Mouse (Mus musculus): ENCODE measurements around the gene Atp5j. TPM values are rescaled to one million over a fixed set of nuclear protein-coding genes. Genes with fewer than 3 reads are reported as not detected.

Atp5j gene
- polyA plus RNA-seq, 1 experiment from 2014 or later: 862 TPM

DNA sequence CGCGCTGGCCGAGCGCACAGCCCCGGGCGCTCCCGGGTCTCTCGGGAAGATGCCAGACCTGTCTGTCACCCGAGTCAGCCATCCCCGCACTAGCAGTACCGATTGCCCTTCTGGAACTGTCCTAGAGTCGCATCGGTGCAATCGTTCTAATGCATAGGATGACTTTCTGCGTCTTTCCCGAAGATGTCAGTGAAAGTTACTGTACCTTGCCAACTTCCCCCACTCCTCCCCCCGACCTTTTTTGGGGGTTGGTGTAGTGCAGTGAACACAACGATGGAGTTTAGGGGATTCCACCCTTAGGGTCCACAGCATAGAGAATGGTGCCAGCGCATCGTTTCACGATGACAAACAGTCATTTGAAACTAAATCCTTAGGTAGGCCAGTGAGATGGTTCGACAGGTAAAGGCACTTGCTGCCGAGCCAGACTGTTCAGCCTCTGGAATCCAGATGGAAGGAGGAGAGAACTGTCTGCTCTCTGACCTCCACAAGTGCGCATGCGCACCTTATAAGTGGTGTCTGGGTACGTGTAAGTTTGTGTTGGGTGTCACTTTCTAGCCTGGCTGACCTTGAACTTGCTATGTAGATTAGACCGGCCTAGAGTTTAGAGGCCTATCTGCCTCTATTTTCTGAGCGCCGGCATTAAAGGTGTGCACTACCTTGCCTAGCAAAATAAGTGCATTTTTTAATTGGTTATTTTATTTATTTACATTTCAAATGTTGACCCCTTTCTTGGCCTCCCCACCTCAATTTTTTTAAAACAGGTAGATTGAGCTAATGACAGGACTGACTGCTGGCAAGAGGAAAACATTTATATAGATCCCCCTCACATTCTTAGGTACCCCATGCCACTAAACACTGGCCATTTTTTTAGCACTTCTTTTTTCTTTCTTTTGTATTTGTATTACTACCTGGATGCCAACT lies 658 bp upstream of the Atp5j start:
- peaks cover 19% of the 10 kb centered on the region for H3K36me3 ChIP-seq
- WGBS: 11% methylated on average over 29 of the region's 29 CpGs
- H3K9ac ChIP-seq: peak overlapping the region; percentile 96
- H3K4me3 ChIP-seq: peak overlapping the region; percentile 94
- H3K27me3 ChIP-seq: no peaks in the 10 kb centered on the region
- H3K4me1 ChIP-seq (replicated peaks): peaks cover 36% of the 10 kb centered on the region
- H3K9me3 ChIP-seq: no peaks in the 10 kb centered on the region
- H3K4me2 ChIP-seq: peak overlapping the region; percentile 85
- peak overlapping the region; percentile 98 for H3K27ac ChIP-seq (replicated peaks)
- ATAC-seq (ENCODE audit: low read depth): peak; percentile 2; the same call in 1 of the 2 replicates

DNA sequence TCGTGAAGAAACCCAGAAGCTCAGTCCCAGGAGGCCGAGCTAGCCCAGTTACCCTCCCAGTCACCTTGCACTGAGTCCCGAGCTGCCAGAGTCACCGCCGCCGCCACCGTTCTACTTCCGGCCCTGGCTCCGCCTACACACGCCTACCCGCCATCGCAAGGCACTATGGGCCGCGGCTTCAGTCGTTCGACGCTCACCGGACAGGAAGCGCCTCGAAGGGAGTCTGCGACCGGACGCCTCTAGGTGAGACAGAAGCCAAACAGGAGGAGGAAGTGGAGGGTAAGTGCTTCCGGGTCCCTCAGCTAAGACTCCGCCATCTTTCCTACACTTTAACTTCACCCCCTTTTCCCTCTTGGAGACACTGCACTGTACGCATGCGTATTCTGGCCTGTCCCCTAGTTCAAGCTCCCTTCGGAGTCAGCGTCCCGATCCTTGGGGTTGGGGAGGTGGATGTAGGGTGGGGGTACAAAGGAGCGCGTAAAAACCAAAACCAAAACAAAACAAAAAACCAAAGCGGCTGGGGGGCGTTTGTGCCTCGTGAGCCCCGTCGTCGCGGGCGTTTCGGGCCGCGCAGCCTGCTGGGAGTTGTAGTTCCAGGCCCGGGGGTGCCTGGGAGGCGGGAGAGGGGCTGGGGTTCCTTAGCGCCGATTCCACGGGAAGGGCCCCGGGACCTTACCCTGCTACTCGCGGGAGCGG lies 532 bp downstream of the Atp5j start, which contains the start of gene Gabpa:
Gene Gabpa, plus strand, starts transcription at position 181 of the 696 bp plus-strand sequence.
- H3K36me3 ChIP-seq: peaks cover 22% of the 10 kb centered on the region
- H3K4me2 ChIP-seq: peak within 1 kb of the TSS; percentile 85
- peaks cover 36% of the 10 kb centered on the region for H3K4me1 ChIP-seq (replicated peaks)
- peak within 1 kb of the TSS; percentile 98 for H3K27ac ChIP-seq (replicated peaks)
- H3K4me3 ChIP-seq: peak within 1 kb of the TSS; percentile 94
- H3K27me3 ChIP-seq: no peaks in the 10 kb centered on the region
- H3K9ac ChIP-seq: peak within 1 kb of the TSS; percentile 96
- peak; percentile 97 for ATAC-seq (ENCODE audit: low read depth)
- H3K9me3 ChIP-seq: no peaks in the 10 kb centered on the region
- WGBS: under 1% methylated on average over 52 of the region's 52 CpGs

DNA sequence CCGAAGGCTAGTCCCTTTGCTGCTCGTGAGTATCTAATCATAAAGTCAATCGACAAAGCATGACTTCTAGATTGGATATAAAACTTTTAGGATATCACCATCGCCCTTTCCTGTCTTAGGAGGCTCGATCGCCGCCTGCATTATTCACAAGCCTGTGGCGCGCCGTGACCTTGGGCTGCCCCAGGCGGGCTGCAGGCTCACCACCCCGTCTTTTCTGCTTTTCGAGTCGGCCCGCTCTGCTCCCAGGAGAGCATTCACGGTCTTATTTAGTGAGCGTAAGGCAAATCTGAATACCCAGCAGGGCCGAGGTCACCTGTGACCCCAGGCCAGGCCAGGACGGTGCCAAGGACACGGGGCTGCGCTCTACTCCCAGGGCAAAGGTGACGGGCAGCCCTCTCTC lies 1.1 kb downstream of the Atp5j start:
- no peak; the same call in 1 of the 2 replicates for ATAC-seq (ENCODE audit: low read depth)
- no peaks in the 10 kb centered on the region for H3K27me3 ChIP-seq
- under 1% methylated on average over 22 of the region's 22 CpGs for WGBS

DNA sequence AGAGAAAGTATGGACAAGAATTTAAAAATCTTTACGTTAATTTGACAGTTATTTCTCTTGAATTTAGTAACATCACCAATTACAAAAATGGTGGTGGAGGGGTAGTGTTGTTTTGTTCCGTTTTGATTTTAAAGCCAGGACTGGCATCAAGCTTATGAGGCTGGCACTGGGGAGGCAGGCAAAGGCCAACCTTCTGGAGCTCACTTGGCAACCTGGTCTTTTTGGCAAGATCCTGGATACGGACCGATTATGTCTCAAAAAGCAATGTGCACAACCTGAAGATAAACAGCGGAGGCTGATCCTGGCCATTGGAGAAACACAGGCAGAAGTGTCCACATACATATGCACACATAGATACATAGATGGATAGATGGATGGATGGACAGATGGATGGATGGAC lies 2.7 kb downstream of the Atp5j start:
- no peak overlapping the region for H3K27ac ChIP-seq (replicated peaks)
- no peaks in the 10 kb centered on the region for H3K27me3 ChIP-seq
- H3K4me1 ChIP-seq (replicated peaks): peaks cover 36% of the 10 kb centered on the region
- peaks cover 39% of the 10 kb centered on the region for H3K36me3 ChIP-seq
- no peak overlapping the region for H3K4me3 ChIP-seq
- 95% methylated on average over 5 of the region's 5 CpGs for WGBS
- no peak for ATAC-seq (ENCODE audit: low read depth)
- H3K4me2 ChIP-seq: no peak overlapping the region
- H3K9me3 ChIP-seq: no peaks in the 10 kb centered on the region
- H3K9ac ChIP-seq: no peak overlapping the region

More for the DNA sequence above, 1.1 kb downstream of the Atp5j start:
- Histone ChIP-seq H3K36me3 (peaks cover 25% of the 10 kb centered on the region), H3K9me3 (no peaks in the 10 kb centered on the region), H3K4me3 (peak overlapping the region; percentile 94), H3K9ac (peak overlapping the region; percentile 96), H3K4me1 (replicated peaks) (peaks cover 36% of the 10 kb centered on the region), H3K4me2 (peak overlapping the region; percentile 85), H3K27ac (replicated peaks) (peak overlapping the region; percentile 98)

DNA sequence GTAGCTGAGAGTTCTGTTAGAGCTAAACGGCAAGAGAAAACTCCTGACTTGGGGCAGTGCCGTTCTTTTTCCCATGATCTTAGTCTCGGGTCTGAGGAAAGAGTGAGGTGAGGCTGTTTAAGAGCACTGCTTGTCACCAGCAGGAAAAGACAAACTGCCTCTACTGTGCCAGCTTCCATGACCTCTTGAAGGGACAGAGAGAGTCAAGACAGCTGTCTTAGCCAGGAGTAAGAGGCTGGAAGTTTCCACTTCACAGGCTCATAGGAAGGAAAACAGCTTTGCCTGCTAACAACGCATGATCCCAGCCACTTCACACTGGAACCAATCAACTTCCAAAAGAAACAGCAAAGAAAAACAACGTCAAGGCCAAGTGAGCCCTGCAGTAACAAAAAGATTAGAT lies 3.7 kb downstream of the Atp5j start:
- ATAC-seq (ENCODE audit: low read depth): no peak
- no peaks in the 10 kb centered on the region for H3K27me3 ChIP-seq
- peaks cover 28% of the 10 kb centered on the region for H3K4me1 ChIP-seq (replicated peaks)
- H3K4me3 ChIP-seq: no peak overlapping the region
- no peak overlapping the region for H3K4me2 ChIP-seq
- H3K36me3 ChIP-seq: peaks cover 50% of the 10 kb centered on the region
- no peaks in the 10 kb centered on the region for H3K9me3 ChIP-seq
- H3K9ac ChIP-seq: no peak overlapping the region
- 89% methylated on average over 5 of the region's 5 CpGs for WGBS
- H3K27ac ChIP-seq (replicated peaks): no peak overlapping the region

DNA sequence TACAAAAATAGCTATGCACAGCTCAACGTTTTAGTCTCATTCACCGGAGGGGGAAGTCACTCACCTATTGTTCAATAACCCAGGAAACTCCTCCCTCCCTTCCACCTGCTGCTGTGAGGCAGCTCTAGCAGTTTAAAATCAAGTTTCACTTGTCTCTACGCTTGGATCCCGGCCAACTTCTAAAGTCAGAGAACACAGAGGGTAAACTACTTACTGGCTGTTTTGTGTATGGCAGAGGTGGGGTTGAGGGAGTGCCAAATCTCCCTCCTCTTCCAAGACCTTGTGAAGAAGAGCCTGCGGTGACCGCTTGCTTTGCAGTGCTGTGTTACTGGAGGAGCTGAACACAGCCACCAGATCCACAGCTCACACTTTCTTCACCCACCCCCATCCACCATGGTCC lies 10.4 kb downstream of the Atp5j start:
- no peak overlapping the region for H3K4me3 ChIP-seq
- no peak overlapping the region for H3K9ac ChIP-seq
- H3K27me3 ChIP-seq: no peaks in the 10 kb centered on the region
- ATAC-seq (ENCODE audit: low read depth): peak; percentile 65; the same call in 1 of the 2 replicates
- peaks cover 82% of the 10 kb centered on the region for H3K36me3 ChIP-seq
- no peaks in the 10 kb centered on the region for H3K4me1 ChIP-seq (replicated peaks)
- H3K4me2 ChIP-seq: no peak overlapping the region
- H3K9me3 ChIP-seq: no peaks in the 10 kb centered on the region
- H3K27ac ChIP-seq (replicated peaks): no peak overlapping the region
- 74% methylated on average over 6 of the region's 6 CpGs for WGBS

DNA sequence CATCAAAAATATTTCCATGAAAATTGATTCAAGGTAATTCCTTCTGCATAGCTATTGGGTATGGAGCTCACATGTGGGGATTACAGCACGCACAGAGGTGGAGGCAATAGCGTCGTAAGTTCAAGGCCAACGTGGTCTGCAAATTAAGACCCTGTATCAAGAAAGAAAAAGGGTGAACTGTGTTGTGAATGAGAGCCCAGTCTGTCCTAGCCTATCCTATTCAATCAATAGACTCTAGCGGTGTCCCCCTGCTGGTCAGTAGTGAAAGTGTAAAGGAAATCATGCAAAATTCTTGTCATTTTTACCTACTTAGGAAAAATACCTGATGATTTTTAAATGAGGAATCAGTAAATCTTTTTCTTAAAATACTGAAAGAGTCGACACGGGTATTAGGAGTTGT lies 18.0 kb downstream of the Atp5j start:
- Histone ChIP-seq H3K4me3 (no peak overlapping the region), H3K4me1 (replicated peaks) (no peaks in the 10 kb centered on the region), H3K27ac (replicated peaks) (no peak overlapping the region), H3K9me3 (no peaks in the 10 kb centered on the region), H3K4me2 (no peak overlapping the region), H3K9ac (no peak overlapping the region), H3K27me3 (no peaks in the 10 kb centered on the region), H3K36me3 (peaks cover 25% of the 10 kb centered on the region)
- ATAC-seq (ENCODE audit: low read depth): peak; percentile 76; the same call in 1 of the 2 replicates
- WGBS: 38% methylated on average over 7 of the region's 7 CpGs

DNA sequence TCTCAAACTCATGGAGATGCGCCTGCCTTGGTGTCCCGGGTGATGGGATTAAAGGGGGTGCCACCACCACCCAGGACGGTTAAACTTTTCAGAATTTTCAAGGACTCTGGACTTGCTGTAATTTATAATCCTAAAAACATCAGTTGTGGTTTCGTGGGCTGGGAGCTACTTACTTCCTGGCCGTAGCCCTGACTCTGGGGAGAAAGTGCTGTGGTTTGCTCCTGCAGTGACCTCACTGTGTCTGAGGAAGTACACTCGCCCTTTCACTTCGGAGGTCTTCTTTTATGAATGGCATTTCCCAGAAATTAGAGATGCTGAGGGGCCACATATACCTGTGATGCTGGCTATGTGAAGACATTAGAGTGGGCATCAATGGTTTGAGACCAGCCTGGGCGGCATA lies 20.9 kb downstream of the Atp5j start:
- no peak overlapping the region for H3K4me3 ChIP-seq
- no peaks in the 10 kb centered on the region for H3K4me1 ChIP-seq (replicated peaks)
- no peak overlapping the region for H3K4me2 ChIP-seq
- H3K36me3 ChIP-seq: peaks cover 18% of the 10 kb centered on the region
- no peak overlapping the region for H3K27ac ChIP-seq (replicated peaks)
- H3K9me3 ChIP-seq: no peaks in the 10 kb centered on the region
- H3K27me3 ChIP-seq: no peaks in the 10 kb centered on the region
- H3K9ac ChIP-seq: no peak overlapping the region
- 80% methylated on average over 8 of the region's 8 CpGs for WGBS
- no peak for ATAC-seq (ENCODE audit: low read depth)

DNA sequence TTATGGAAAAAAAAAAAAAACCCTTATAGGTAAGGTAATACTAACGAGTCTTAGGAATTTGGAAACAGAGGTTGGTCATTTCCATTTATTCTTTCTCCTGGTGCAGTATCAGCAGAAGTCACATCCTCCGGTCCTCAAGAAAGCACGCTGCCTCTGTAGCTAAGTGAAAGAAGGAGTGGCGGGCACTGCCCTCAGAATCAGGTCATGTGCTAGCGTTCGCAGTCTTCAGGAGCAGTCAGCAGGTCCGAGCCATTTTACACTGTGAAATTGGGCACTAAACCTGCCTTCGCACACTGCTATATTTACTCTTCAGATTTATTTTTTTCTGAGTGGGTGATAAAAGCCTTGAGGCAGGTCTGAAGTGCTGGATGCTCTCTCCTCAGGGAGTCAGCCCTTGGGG lies 21.6 kb downstream of the Atp5j start:
- no peak overlapping the region for H3K4me2 ChIP-seq
- 88% methylated on average over 8 of the region's 8 CpGs for WGBS
- no peak overlapping the region for H3K27ac ChIP-seq (replicated peaks)
- ATAC-seq (ENCODE audit: low read depth): no peak
- H3K27me3 ChIP-seq: no peaks in the 10 kb centered on the region
- no peak overlapping the region for H3K4me3 ChIP-seq
- peaks cover 16% of the 10 kb centered on the region for H3K36me3 ChIP-seq
- H3K4me1 ChIP-seq (replicated peaks): no peaks in the 10 kb centered on the region
- H3K9me3 ChIP-seq: no peaks in the 10 kb centered on the region
- H3K9ac ChIP-seq: no peak overlapping the region

DNA sequence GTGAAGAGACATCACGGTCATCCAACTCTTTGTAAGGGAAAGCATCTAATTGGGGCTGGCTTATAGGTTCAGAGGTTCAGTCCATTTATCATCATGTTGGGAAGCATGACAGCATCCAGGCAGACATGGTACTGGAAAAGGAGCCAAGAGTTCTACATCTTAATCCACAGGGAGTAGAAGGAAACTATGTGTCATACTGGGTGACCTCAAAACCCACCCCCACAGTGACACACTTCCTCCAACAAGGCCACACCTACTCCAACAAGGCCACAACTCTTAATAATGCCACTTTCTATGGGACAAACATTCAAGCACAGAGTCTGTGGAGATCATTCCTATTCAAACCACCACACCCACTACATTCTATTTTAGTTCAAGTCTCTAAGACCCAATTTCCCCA lies 25.2 kb downstream of the Atp5j start:
- H3K4me3 ChIP-seq: no peak overlapping the region
- no peak overlapping the region for H3K27ac ChIP-seq (replicated peaks)
- H3K4me1 ChIP-seq (replicated peaks): no peaks in the 10 kb centered on the region
- no peaks in the 10 kb centered on the region for H3K9me3 ChIP-seq
- 91% methylated on average over 1 of the region's 1 CpGs for WGBS
- H3K9ac ChIP-seq: no peak overlapping the region
- ATAC-seq (ENCODE audit: low read depth): no peak
- no peaks in the 10 kb centered on the region for H3K27me3 ChIP-seq
- peaks cover 34% of the 10 kb centered on the region for H3K36me3 ChIP-seq
- H3K4me2 ChIP-seq: no peak overlapping the region

DNA sequence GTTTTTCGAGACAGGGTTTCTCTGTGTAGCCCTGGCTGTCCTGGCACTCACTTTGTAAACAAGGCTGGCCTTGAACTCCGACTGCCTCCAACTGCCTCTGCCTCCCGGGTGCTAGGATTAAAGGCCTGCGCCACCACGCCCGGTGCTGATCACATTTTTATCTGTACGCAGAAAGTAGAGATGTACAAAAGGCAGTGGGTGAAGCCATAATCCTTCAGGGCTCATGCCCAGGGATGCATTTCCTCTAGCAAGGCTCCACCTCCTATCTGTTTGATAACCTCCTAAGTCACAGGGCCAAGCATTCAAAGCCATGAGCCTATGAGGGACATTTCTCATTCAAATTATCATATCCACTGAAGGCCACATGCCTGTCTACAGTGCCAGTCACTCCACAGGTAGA lies 27.6 kb downstream of the Atp5j start:
- no peak overlapping the region for H3K4me2 ChIP-seq
- no peak for ATAC-seq (ENCODE audit: low read depth)
- H3K9ac ChIP-seq: no peak overlapping the region
- H3K4me3 ChIP-seq: no peak overlapping the region
- H3K9me3 ChIP-seq: no peaks in the 10 kb centered on the region
- no peaks in the 10 kb centered on the region for H3K27me3 ChIP-seq
- H3K36me3 ChIP-seq: peaks cover 34% of the 10 kb centered on the region
- no peak overlapping the region for H3K27ac ChIP-seq (replicated peaks)
- 92% methylated on average over 7 of the region's 7 CpGs for WGBS
- no peaks in the 10 kb centered on the region for H3K4me1 ChIP-seq (replicated peaks)

DNA sequence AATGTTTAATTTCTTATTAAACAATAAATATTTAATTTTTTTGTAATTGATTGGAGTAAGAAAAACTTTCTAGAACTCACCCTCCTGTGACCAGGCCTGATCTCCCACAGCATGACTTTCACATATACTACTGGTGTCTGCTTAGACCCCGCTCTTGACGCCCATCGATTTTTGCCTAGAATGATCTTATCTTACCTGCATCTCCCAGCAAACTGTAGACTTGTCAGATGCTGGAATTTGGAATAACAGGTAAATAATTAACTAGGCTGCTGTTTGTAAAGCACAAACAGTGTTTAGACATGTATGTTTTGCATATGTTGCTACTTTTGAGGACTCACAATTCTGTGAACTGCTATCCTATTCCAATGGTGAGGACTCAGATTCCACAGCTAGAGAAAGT lies 29.2 kb downstream of the Atp5j start:
- no peaks in the 10 kb centered on the region for H3K27me3 ChIP-seq
- no peaks in the 10 kb centered on the region for H3K9me3 ChIP-seq
- peaks cover 32% of the 10 kb centered on the region for H3K36me3 ChIP-seq
- no peak overlapping the region for H3K4me2 ChIP-seq
- no peak overlapping the region for H3K9ac ChIP-seq
- WGBS: 98% methylated on average over 3 of the region's 3 CpGs
- H3K27ac ChIP-seq (replicated peaks): no peak overlapping the region
- no peak for ATAC-seq (ENCODE audit: low read depth)
- H3K4me3 ChIP-seq: no peak overlapping the region
- H3K4me1 ChIP-seq (replicated peaks): 0 out of 2 replicates have a peak, but pooled peaks cover 3% of the 10 kb centered on the region
